Mouse (Mus musculus): Measurements from ENCODE around the gene Alg11.

DNA sequence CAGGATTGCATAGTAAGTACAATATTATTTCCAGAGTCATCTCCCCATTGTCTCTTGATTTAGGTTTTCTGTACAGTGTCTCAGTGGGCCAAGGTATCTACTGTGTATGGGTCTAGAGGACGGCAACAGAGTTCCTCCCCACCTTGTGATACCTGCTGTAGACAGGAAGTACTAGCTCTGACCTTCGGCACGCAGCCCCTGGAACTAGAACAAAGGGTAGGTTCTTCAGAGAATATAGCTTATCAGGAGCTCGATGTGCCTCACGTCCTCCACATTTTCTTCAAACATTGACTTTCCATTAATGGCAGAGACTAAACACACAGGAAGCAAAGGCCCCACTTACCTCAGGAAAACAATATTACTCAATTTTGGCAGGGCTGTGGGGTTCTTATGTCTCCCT, 41.0 kb upstream of the Alg11 start:
- TF ChIP-seq POLR2A (IDR thresholded peaks at IDR 0.05; ENCODE audit: low read depth, low read length) (no peak), CTCF (IDR thresholded peaks at IDR 0.05; ENCODE audit: borderline replicate concordance, insufficient read depth, low read length) (no peak)

Measured in embryonic fibroblast, embryonic 13.5 days (primary cell).